Mouse (Mus musculus): Measurements from ENCODE around the gene Efr3b. TPM values are rescaled to one million over a fixed set of nuclear protein-coding genes. Genes with fewer than 3 reads are reported as not detected.
A peak's percentile ranks its signal among the peaks of the same experiment; 100 is the strongest.

The Efr3b gene
- polyA plus RNA-seq, 1 experiment from 2014 or later = 3.1 TPM

DNA sequence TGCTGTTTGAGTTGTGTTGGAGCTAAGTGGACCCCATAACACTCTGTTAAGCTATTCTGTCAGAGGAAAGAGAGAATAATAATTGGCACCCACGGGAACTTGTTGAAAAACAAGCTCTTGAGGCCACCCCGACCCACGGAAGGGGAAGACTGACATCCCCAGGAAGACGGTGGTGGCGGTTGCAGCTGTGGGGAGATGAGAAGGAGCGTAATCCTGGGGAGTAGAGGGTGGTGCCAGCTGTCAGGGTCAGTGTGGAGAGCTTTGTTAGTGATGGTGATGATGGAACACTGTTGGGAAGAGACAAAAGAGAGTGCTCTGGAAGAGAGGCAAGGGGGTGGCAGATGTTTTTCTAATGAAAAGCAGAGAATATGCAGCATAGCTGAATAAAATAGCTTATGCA, 9.3 kb upstream of the Efr3b start:
- Histone ChIP-seq H3K27me3 (ENCODE audit: control insufficient read depth, insufficient read depth, low read length) (no peaks in the 10 kb centered on the region), H3K4me3 (ENCODE audit: low read length) (no peak overlapping the region), H3K27ac (ENCODE audit: low read depth, low read length) (no peak overlapping the region), H3K9me3 (ENCODE audit: control insufficient read depth, low read length) (no peaks in the 10 kb centered on the region), H3K4me1 (ENCODE audit: control insufficient read depth, insufficient read depth, low read length) (no peaks in the 10 kb centered on the region), H3K36me3 (ENCODE audit: control insufficient read depth, insufficient read depth, low read length) (no peaks in the 10 kb centered on the region), H3K9ac (ENCODE audit: low read depth, low read length) (no peak overlapping the region), H3K4me2 (replicated peaks; ENCODE audit: low read depth, low read length) (no peak overlapping the region)
- 58% methylated on average over 6 of the region's 6 CpGs for WGBS
- no peak for ATAC-seq (ENCODE audit: low FRiP score, low TSS enrichment)

DNA sequence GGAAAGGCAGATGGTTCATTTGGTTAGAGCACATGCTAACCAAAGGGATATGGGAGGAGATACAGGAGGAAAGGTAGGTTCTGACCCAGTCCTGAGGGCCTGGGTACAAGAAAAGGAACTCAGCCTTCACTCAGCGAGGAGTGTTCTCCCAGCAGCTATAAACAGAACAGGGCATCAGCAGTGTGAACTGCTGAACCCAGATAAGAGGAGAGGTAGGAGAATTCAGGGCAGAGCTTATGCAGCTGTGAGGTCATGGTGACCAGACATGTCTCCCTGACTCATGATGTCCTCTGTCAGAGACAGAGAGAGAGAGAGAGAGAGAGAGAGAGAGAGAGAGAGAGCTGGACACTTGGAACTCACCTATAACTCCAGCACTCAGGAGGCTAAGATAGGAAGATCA, 7.3 kb upstream of the Efr3b start:
- no peak for ATAC-seq (ENCODE audit: low FRiP score, low TSS enrichment)
- Histone ChIP-seq H3K4me3 (ENCODE audit: low read length) (no peak overlapping the region), H3K9ac (ENCODE audit: low read depth, low read length) (no peak overlapping the region), H3K36me3 (ENCODE audit: control insufficient read depth, insufficient read depth, low read length) (no peaks in the 10 kb centered on the region), H3K4me1 (ENCODE audit: control insufficient read depth, insufficient read depth, low read length) (no peaks in the 10 kb centered on the region), H3K27ac (ENCODE audit: low read depth, low read length) (no peak overlapping the region), H3K4me2 (replicated peaks; ENCODE audit: low read depth, low read length) (no peak overlapping the region), H3K9me3 (ENCODE audit: control insufficient read depth, low read length) (no peaks in the 10 kb centered on the region), H3K27me3 (ENCODE audit: control insufficient read depth, insufficient read depth, low read length) (no peaks in the 10 kb centered on the region)
- WGBS = 91% methylated on average over 1 of the region's 1 CpGs

DNA sequence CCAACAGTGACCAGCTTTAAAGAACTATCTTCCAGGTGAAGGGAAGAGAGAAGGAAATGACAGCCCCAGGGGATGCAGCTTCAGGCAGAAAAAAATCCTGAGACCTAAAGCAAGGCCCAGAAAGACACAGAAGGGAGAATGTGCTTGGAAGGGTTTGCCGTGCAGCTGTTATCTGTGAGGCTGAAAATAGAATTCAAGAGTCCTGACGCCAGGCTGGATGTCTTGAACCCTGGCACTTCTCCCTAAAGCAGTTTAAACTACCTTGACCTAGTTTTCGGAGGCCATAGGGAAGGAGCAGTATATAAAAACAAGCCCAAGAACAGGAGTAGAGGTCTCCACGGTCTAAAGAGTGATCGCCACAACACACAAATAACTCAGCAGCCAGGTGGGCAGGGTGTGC, 3.7 kb upstream of the Efr3b start:
- Histone ChIP-seq H3K36me3 (ENCODE audit: control insufficient read depth, insufficient read depth, low read length) (no peaks in the 10 kb centered on the region), H3K4me3 (ENCODE audit: low read length) (no peak overlapping the region), H3K9ac (ENCODE audit: low read depth, low read length) (no peak overlapping the region), H3K27me3 (ENCODE audit: control insufficient read depth, insufficient read depth, low read length) (0 out of 2 replicates have a peak, but pooled peaks cover 7% of the 10 kb centered on the region), H3K4me1 (ENCODE audit: control insufficient read depth, insufficient read depth, low read length) (peaks cover 7% of the 10 kb centered on the region), H3K4me2 (replicated peaks; ENCODE audit: low read depth, low read length) (no peak overlapping the region), H3K27ac (ENCODE audit: low read depth, low read length) (no peak overlapping the region), H3K9me3 (ENCODE audit: control insufficient read depth, low read length) (no peaks in the 10 kb centered on the region)
- 66% methylated on average over 5 of the region's 5 CpGs for WGBS
- no peak for ATAC-seq (ENCODE audit: low FRiP score, low TSS enrichment)

DNA sequence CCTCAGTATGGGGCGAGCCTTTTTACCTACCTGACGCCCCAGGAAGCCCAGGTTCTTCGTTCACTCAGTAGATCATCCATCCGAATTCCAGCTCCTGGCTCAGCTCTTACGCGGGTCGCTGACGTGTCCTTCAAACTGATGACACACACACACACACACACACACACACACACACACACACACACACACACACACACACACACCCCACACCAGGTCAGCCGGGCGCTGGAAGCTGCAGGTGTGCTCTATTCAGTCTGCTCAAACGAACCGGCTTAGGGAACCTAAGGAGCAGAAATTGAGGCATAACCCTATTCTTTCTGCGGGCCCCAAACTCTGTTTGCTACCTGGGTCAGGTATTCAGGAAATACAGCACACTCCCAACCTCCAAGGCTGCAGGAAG, 331 bp upstream of the Efr3b start:
- Histone ChIP-seq H3K4me2 (replicated peaks; ENCODE audit: low read depth, low read length) (peak overlapping the region; percentile 74), H3K4me3 (ENCODE audit: low read length) (peak overlapping the region; percentile 75), H3K27me3 (ENCODE audit: control insufficient read depth, insufficient read depth, low read length) (peaks cover 7% of the 10 kb centered on the region; the same call in 1 of the 2 replicates), H3K4me1 (ENCODE audit: control insufficient read depth, insufficient read depth, low read length) (peaks cover 7% of the 10 kb centered on the region), H3K27ac (ENCODE audit: low read depth, low read length) (no peak overlapping the region), H3K36me3 (ENCODE audit: control insufficient read depth, insufficient read depth, low read length) (no peaks in the 10 kb centered on the region), H3K9ac (ENCODE audit: low read depth, low read length) (peak overlapping the region; percentile 70; the same call in 1 of the 2 replicates), H3K9me3 (ENCODE audit: control insufficient read depth, low read length) (no peaks in the 10 kb centered on the region)
- WGBS = under 1% methylated on average over 13 of the region's 13 CpGs
- ATAC-seq (ENCODE audit: low FRiP score, low TSS enrichment) = 0 out of 2 replicates have a peak, but pooled peaks have one; percentile 8

GRCm38 (mm10) chr12:4037511-4037910, 1.2 kb downstream of the Efr3b start:
- H3K36me3 ChIP-seq (ENCODE audit: control insufficient read depth, insufficient read depth, low read length) = no peaks in the 10 kb centered on the region
- 39% methylated on average over 5 of the region's 5 CpGs for WGBS
- H3K9me3 ChIP-seq (ENCODE audit: control insufficient read depth, low read length) = no peaks in the 10 kb centered on the region
- H3K27me3 ChIP-seq (ENCODE audit: control insufficient read depth, insufficient read depth, low read length) = peaks cover 7% of the 10 kb centered on the region; the same call in 1 of the 2 replicates
- no peak overlapping the region; the same call in 1 of the 2 replicates for H3K9ac ChIP-seq (ENCODE audit: low read depth, low read length)
- peaks cover 7% of the 10 kb centered on the region for H3K4me1 ChIP-seq (ENCODE audit: control insufficient read depth, insufficient read depth, low read length)
- peak overlapping the region; percentile 75; the same call in 1 of the 2 replicates for H3K4me3 ChIP-seq (ENCODE audit: low read length)
- no peak for ATAC-seq (ENCODE audit: low FRiP score, low TSS enrichment)
- H3K4me2 ChIP-seq (replicated peaks; ENCODE audit: low read depth, low read length) = peak overlapping the region; percentile 74
- no peak overlapping the region for H3K27ac ChIP-seq (ENCODE audit: low read depth, low read length)

GRCm38 (mm10) chr12:4036157-4036556, 2.6 kb downstream of the Efr3b start:
- WGBS = 90% methylated on average over 5 of the region's 5 CpGs
- Histone ChIP-seq H3K27ac (ENCODE audit: low read depth, low read length) (no peak overlapping the region), H3K4me2 (replicated peaks; ENCODE audit: low read depth, low read length) (no peak overlapping the region), H3K4me3 (ENCODE audit: low read length) (no peak overlapping the region), H3K36me3 (ENCODE audit: control insufficient read depth, insufficient read depth, low read length) (no peaks in the 10 kb centered on the region), H3K4me1 (ENCODE audit: control insufficient read depth, insufficient read depth, low read length) (peaks cover 7% of the 10 kb centered on the region), H3K27me3 (ENCODE audit: control insufficient read depth, insufficient read depth, low read length) (peaks cover 7% of the 10 kb centered on the region; the same call in 1 of the 2 replicates), H3K9me3 (ENCODE audit: control insufficient read depth, low read length) (no peaks in the 10 kb centered on the region), H3K9ac (ENCODE audit: low read depth, low read length) (no peak overlapping the region)
- ATAC-seq (ENCODE audit: low FRiP score, low TSS enrichment) = no peak

DNA sequence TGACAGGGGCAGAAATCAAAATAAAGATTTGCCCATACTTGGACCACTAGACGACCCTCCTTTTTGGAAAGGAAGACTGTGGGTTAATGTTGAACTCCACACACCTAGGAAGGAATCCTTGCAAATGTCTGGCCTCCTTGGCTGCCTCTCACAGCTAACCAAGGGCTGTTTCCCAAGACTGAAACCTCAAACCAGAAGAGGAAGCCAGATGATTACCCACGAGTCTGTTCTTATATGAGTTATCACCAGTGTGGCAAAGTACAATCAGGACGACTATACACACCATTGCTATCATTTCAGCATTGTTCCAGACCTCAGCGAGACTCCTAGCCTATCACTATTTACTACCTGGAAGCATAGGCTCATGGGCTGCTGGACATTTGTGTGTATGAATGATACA, 9.7 kb downstream of the Efr3b start:
- H3K9ac ChIP-seq (ENCODE audit: low read depth, low read length) = no peak overlapping the region
- no peak overlapping the region for H3K4me2 ChIP-seq (replicated peaks; ENCODE audit: low read depth, low read length)
- WGBS = 76% methylated on average over 4 of the region's 4 CpGs
- no peak for ATAC-seq (ENCODE audit: low FRiP score, low TSS enrichment)
- no peaks in the 10 kb centered on the region for H3K36me3 ChIP-seq (ENCODE audit: control insufficient read depth, insufficient read depth, low read length)
- no peaks in the 10 kb centered on the region for H3K4me1 ChIP-seq (ENCODE audit: control insufficient read depth, insufficient read depth, low read length)
- no peaks in the 10 kb centered on the region for H3K27me3 ChIP-seq (ENCODE audit: control insufficient read depth, insufficient read depth, low read length)
- no peaks in the 10 kb centered on the region for H3K9me3 ChIP-seq (ENCODE audit: control insufficient read depth, low read length)
- H3K4me3 ChIP-seq (ENCODE audit: low read length) = no peak overlapping the region
- no peak overlapping the region for H3K27ac ChIP-seq (ENCODE audit: low read depth, low read length)

- H3K27ac ChIP-seq (ENCODE audit: low read depth, low read length) = no peak overlapping the region
- WGBS = 69% methylated on average over 11 of the region's 11 CpGs
- no peaks in the 10 kb centered on the region for H3K4me1 ChIP-seq (ENCODE audit: control insufficient read depth, insufficient read depth, low read length)
- H3K27me3 ChIP-seq (ENCODE audit: control insufficient read depth, insufficient read depth, low read length) = no peaks in the 10 kb centered on the region
- H3K9me3 ChIP-seq (ENCODE audit: control insufficient read depth, low read length) = no peaks in the 10 kb centered on the region
- H3K4me2 ChIP-seq (replicated peaks; ENCODE audit: low read depth, low read length) = no peak overlapping the region
- H3K9ac ChIP-seq (ENCODE audit: low read depth, low read length) = no peak overlapping the region
- H3K4me3 ChIP-seq (ENCODE audit: low read length) = no peak overlapping the region
- ATAC-seq (ENCODE audit: low FRiP score, low TSS enrichment) = no peak
- no peaks in the 10 kb centered on the region for H3K36me3 ChIP-seq (ENCODE audit: control insufficient read depth, insufficient read depth, low read length)
Measured at GRCm38 (mm10) chr12:4028516-4028915, 10.2 kb downstream of the Efr3b start.

DNA sequence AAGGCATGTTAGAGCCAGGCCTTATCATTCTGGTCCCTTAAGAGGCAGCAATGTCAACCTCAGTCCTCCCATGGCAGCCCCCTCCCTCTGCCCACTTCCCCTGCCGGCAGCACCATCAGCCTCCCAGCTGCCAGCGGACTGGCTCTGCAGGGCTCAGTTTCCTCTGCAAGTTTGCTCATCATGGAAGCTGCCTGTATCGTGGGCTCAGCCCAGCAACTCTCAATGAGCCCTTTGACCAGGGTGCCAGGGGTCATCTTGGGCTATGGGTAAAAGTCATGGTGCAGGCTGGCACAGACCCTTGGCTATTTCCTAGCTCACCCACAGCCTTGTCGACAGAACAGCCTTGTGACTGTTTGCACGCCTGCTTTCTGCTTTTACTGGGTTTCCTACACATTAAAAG, 14.4 kb downstream of the Efr3b start:
- no peak overlapping the region for H3K27ac ChIP-seq (ENCODE audit: low read depth, low read length)
- no peaks in the 10 kb centered on the region for H3K36me3 ChIP-seq (ENCODE audit: control insufficient read depth, insufficient read depth, low read length)
- H3K9me3 ChIP-seq (ENCODE audit: control insufficient read depth, low read length) = no peaks in the 10 kb centered on the region
- WGBS = 83% methylated on average over 5 of the region's 5 CpGs
- ATAC-seq (ENCODE audit: low FRiP score, low TSS enrichment) = no peak
- no peak overlapping the region for H3K9ac ChIP-seq (ENCODE audit: low read depth, low read length)
- H3K4me2 ChIP-seq (replicated peaks; ENCODE audit: low read depth, low read length) = no peak overlapping the region
- H3K4me3 ChIP-seq (ENCODE audit: low read length) = no peak overlapping the region
- no peaks in the 10 kb centered on the region for H3K27me3 ChIP-seq (ENCODE audit: control insufficient read depth, insufficient read depth, low read length)
- no peaks in the 10 kb centered on the region for H3K4me1 ChIP-seq (ENCODE audit: control insufficient read depth, insufficient read depth, low read length)
